Mouse (Mus musculus): Measurements from ENCODE around the gene Dhdds. TPM values are rescaled to one million over a fixed set of nuclear protein-coding genes. Genes with fewer than 3 reads are reported as not detected.

Gene Dhdds
- 31.4 and 35.4 TPM in 2 replicates for polyA plus RNA-seq (2015; fragmentation: Nextera tagmentation; extraction: Ambion mirVana)

DNA sequence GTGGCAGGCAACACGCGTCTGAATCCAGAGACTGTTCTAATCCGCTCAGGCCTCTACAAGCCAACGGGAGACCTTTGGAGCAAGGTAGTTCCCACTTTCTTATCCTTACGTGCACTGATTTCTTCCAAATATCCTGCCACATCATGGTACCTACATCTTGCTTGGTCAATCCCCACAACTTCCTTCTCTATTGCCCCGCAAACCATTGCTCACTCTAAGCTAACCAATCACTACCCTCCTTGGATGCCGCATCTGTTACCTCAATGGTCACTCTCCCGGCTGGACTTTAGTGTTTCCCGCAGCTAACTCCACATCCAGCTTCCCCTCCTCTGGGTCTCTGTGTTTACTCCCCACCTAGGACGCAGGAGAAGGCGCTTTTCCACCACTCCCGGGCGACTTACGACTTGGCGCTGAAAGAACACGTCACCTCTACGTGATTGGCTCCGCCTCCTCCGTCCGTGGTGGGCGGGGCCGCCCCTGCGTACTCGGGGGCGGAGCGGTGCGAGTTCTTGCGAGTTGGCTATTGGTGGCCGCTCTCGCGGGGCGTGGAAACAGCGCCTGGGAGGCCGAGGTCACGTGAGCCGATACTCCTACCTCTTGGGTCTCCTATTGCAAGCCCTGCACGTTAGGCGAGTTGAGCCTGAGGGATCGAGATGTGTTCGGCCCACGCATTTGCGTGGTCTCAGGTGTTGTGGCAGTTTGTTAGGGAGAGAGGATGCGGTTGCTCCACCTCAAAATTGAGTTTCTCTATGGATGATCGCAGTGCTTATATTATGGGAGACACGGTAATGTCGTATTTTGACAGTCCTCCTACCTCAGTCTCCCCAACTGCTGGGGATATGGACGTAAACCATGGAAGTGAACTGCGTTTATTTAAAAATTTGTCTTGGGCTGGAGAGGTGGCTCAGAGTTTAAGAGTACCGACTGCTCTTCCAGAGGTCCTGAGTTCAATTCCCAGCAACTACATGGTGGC lies at the start of gene Dhdds:
TSS of gene Dhdds (minus strand) at position 453 of the 973 bp plus-strand sequence.
- 1% methylated on average over 49 of the region's 49 CpGs for WGBS
- Histone ChIP-seq H3K9ac (peak within 1 kb of the TSS; percentile 78), H3K4me2 (peak within 1 kb of the TSS; percentile 88), H3K27me3 (no peaks in the 10 kb centered on the region), H3K4me1 (replicated peaks) (peaks cover 13% of the 10 kb centered on the region), H3K36me3 (peaks cover 10% of the 10 kb centered on the region; the same call in 1 of the 2 replicates), H3K4me3 (peak within 1 kb of the TSS; percentile 74), H3K27ac (peak within 1 kb of the TSS; percentile 63), H3K9me3 (replicated peaks) (no peaks in the 10 kb centered on the region)
- ATAC-seq (replicated peaks; ENCODE audit: insufficient number of reproducible peaks, insufficient read depth, low FRiP score, low read depth), result peak; percentile 98

DNA sequence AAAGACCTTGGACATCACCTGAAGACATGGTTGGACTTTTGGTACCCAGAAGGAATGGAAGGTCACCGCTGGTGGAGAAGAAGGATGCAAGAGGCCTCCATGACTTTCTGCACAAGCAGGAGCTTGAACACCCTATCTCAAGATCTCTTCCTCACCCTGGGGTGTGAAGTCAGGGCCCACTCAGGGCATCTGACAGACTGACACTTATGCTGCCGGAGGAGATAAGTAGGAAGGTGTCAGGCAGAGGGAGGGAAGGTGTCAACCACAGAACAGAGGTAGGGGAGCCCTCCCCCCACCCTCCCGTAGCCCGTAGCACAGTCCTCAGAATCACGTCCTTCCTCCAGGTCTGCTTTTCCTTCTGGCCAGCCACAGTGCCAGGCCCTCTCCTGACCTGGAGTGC lies 46.9 kb upstream of the Dhdds start:
- Histone ChIP-seq H3K27ac (no peak overlapping the region), H3K4me3 (no peak overlapping the region), H3K4me1 (replicated peaks) (peaks cover 10% of the 10 kb centered on the region), H3K9ac (no peak overlapping the region), H3K9me3 (replicated peaks) (no peaks in the 10 kb centered on the region), H3K4me2 (no peak overlapping the region), H3K36me3 (no peaks in the 10 kb centered on the region), H3K27me3 (no peaks in the 10 kb centered on the region)
- ATAC-seq (replicated peaks; ENCODE audit: insufficient number of reproducible peaks, insufficient read depth, low FRiP score, low read depth), result no peak
- WGBS, result 30% methylated on average over 5 of the region's 5 CpGs

DNA sequence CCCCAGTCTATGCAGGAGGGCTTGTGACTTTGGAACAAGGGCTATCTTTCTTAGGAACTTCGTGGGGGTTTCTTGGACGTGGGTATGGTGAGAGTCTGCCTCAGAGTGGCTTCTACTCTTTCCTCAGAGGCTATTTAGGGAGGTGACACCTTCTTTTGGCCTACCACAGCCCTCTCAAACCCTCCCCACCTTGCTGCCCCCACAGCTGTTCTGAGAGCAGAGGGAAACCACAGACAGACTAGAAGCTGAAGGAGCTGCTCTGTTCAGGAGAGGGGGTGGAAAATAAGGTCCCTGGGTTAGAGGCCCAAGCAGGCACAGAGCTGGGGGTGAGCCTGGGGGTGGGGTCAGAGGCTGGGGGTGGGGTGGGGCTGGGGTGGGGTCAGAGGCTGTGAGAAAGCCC lies 42.3 kb upstream of the Dhdds start:
- H3K27ac ChIP-seq, result no peak overlapping the region
- H3K9ac ChIP-seq, result no peak overlapping the region
- no peaks in the 10 kb centered on the region for H3K36me3 ChIP-seq
- H3K9me3 ChIP-seq (replicated peaks), result no peaks in the 10 kb centered on the region
- H3K4me1 ChIP-seq (replicated peaks), result 0 out of 2 replicates have a peak, but pooled peaks cover 6% of the 10 kb centered on the region
- ATAC-seq (replicated peaks; ENCODE audit: insufficient number of reproducible peaks, insufficient read depth, low FRiP score, low read depth), result no peak
- WGBS, result 34% methylated on average over 2 of the region's 2 CpGs
- H3K4me2 ChIP-seq, result no peak overlapping the region
- H3K4me3 ChIP-seq, result no peak overlapping the region
- no peaks in the 10 kb centered on the region for H3K27me3 ChIP-seq

DNA sequence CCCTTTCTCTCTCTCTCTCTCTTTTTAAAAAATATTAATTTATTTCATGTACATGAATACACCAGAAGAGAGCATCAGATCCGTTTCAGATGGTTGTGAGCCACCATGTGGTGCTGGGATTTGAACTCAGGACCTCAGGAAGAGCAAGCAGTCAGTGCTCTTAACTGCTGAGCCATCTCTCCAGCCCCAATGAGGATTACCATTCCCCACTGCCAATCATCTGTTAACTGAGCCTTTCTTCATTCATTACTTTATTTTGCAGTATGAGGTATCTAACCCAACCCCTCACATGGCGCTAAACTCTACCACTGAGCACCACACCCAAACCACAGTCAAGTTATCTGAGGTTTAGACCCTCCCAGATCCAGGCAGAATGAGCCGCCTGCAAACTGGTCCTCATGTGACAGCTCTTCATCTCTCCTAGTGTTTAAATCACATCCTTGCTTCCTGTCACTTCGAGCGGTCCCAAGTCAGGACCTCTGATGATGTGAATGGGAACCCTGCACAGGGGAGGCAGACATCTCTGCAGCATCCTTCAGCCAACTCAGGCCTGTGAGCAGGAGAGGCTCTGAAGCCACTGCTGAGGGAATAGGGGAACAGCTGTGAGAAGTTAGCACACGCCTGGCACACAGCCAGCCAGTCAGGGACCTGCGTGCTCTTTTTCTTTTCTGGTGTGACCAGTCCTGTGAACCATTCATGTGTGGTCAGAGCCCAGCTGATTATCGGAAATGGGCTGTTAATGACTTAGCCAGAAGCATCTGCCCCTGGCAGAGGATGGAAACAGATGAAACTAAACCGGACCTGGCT lies 40.8 kb upstream of the Dhdds start:
- ATAC-seq (replicated peaks; ENCODE audit: insufficient number of reproducible peaks, insufficient read depth, low FRiP score, low read depth), result 0 out of 2 replicates have a peak, but pooled peaks have one; percentile 31
- H3K4me3 ChIP-seq, result no peak overlapping the region
- H3K9ac ChIP-seq, result no peak overlapping the region
- H3K27me3 ChIP-seq, result no peaks in the 10 kb centered on the region
- H3K4me2 ChIP-seq, result no peak overlapping the region
- 38% methylated on average over 9 of the region's 9 CpGs for WGBS
- H3K36me3 ChIP-seq, result no peaks in the 10 kb centered on the region
- H3K27ac ChIP-seq, result no peak overlapping the region
- H3K4me1 ChIP-seq (replicated peaks), result 0 out of 2 replicates have a peak, but pooled peaks cover 3% of the 10 kb centered on the region
- H3K9me3 ChIP-seq (replicated peaks), result no peaks in the 10 kb centered on the region

DNA sequence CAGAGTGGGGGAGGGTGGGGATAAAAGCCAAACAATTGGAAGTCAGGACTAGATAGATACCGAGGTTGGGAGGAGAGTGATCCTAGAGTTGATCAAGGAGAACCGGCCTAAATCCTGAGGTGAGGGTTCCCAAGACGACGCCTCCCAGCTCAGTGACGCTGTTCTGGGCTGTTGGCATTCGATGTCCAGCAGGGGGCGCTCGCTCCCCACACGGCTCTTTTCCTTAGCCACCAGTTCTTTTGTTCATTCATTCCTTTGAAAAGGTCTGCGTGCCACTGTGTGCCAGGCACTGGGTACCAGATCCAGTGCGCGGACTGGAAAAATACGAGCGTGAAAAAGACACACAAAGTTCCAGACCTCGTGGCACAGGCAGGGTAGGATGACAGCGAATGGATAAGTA lies 35.2 kb upstream of the Dhdds start:
- WGBS, result 4% methylated on average over 16 of the region's 16 CpGs
- Histone ChIP-seq H3K27ac (no peak overlapping the region), H3K9me3 (replicated peaks) (no peaks in the 10 kb centered on the region), H3K9ac (no peak overlapping the region), H3K36me3 (no peaks in the 10 kb centered on the region), H3K4me2 (no peak overlapping the region), H3K4me1 (replicated peaks) (no peaks in the 10 kb centered on the region), H3K4me3 (no peak overlapping the region), H3K27me3 (no peaks in the 10 kb centered on the region)
- no peak for ATAC-seq (replicated peaks; ENCODE audit: insufficient number of reproducible peaks, insufficient read depth, low FRiP score, low read depth)

DNA sequence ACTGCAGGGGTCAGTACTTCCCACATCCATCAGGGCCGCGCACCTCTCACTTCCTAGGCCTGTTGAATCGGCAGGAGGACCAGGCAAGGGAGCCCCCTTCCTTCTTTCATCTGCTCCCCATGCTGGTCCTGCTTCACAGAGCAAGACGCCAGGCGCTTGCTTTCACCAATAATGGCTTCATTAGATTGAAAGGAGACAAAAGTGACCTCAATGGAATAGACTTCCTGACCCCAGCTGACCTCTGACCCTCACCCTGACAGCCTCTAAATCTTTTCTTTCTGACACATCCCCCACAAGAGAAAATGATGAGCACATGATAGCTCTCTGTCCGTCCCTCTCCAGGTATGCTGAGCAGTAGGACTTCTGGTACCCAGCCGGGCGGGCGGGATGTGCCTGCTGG lies 25.1 kb upstream of the Dhdds start:
- H3K4me3 ChIP-seq, result no peak overlapping the region
- no peak overlapping the region for H3K27ac ChIP-seq
- ATAC-seq (replicated peaks; ENCODE audit: insufficient number of reproducible peaks, insufficient read depth, low FRiP score, low read depth), result no peak
- H3K4me2 ChIP-seq, result no peak overlapping the region
- no peaks in the 10 kb centered on the region for H3K36me3 ChIP-seq
- WGBS, result 69% methylated on average over 9 of the region's 9 CpGs
- no peak overlapping the region for H3K9ac ChIP-seq
- H3K27me3 ChIP-seq, result no peaks in the 10 kb centered on the region
- no peaks in the 10 kb centered on the region for H3K9me3 ChIP-seq (replicated peaks)
- H3K4me1 ChIP-seq (replicated peaks), result no peaks in the 10 kb centered on the region

DNA sequence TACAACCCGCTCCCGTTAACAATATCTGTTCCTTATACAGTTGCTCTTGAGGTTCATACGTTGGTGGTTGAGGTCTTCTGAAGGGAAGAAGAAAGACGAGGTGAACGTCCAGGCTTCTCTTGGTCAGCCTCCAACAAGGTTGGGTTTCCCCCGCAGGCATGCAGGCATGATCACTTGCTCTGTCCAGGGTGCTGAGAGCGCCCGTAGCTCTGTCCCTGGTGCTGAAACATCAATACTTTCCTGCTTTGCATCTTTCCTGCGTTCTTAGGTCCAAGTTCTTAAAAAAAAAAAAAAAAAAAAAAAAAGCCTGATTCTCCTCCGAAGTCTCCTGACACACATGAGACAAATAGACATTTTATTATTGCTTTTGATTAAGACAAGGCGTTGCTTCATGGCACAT lies 19.9 kb upstream of the Dhdds start:
- H3K36me3 ChIP-seq, result no peaks in the 10 kb centered on the region
- peaks cover 16% of the 10 kb centered on the region for H3K4me1 ChIP-seq (replicated peaks)
- H3K4me2 ChIP-seq, result no peak overlapping the region
- no peak for ATAC-seq (replicated peaks; ENCODE audit: insufficient number of reproducible peaks, insufficient read depth, low FRiP score, low read depth)
- 4% methylated on average over 11 of the region's 11 CpGs for WGBS
- H3K27me3 ChIP-seq, result peaks cover 48% of the 10 kb centered on the region
- H3K4me3 ChIP-seq, result no peak overlapping the region
- no peak overlapping the region for H3K9ac ChIP-seq
- no peak overlapping the region for H3K27ac ChIP-seq
- H3K9me3 ChIP-seq (replicated peaks), result no peaks in the 10 kb centered on the region

DNA sequence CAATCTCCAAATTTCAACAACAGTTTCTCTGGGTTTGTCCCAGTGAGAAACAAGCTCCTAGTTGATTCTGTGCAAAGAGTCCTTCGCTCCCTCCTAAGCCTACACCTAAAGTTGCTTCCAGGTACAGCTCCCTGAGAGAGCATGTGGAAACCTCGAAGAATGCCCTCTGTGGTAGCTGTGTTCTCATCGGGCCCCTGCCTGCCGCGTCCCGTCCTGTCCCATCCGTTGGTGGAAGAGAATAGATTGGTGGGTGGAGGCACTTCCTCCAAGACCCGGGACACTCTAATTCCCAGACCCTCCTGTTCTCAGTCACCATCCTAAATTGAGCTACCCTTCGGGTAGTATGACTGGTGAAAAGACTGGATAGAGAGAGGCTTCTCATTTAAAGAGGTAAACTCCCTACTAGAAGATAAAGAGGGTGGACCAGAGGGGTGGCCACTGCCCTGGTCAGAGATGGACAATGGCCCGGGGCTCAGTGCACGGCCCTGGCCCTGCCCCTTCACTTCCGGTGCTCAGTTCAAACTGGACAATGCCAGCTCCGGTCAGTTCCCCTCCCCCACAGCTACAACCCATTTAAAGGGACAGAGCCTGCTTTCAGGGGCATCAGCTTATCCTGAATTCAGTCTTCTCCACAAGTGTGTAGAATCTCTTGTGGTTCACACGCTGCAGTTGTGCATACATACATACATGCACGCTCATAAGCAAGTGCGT lies 19.1 kb upstream of the Dhdds start:
- Histone ChIP-seq H3K9me3 (replicated peaks) (no peaks in the 10 kb centered on the region), H3K4me1 (replicated peaks) (peaks cover 16% of the 10 kb centered on the region), H3K27ac (no peak overlapping the region), H3K4me2 (no peak overlapping the region), H3K36me3 (no peaks in the 10 kb centered on the region), H3K4me3 (no peak overlapping the region), H3K27me3 (peaks cover 50% of the 10 kb centered on the region), H3K9ac (no peak overlapping the region)
- ATAC-seq (replicated peaks; ENCODE audit: insufficient number of reproducible peaks, insufficient read depth, low FRiP score, low read depth), result no peak
- 3% methylated on average over 16 of the region's 16 CpGs for WGBS

DNA sequence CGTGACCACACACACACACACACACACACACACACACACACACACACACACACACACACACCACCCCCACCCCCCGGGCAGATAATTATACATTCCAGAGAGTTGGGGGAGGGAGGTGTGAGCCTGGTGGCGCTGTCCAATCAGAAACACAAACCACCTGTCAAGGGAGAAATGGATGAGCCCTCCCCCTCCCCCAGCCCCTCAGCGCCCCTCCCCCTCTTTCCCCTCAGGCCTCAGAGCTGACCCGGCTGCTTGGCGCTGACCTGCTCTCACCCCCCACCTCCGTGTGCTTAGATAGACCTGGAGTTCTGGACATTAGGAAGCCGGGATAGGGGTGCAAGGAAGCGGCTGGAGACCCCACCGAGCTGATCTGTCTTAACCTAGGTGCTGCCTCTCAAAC lies 18.5 kb upstream of the Dhdds start:
- 1% methylated on average over 7 of the region's 10 CpGs for WGBS
- Histone ChIP-seq H3K36me3 (no peaks in the 10 kb centered on the region), H3K9me3 (replicated peaks) (no peaks in the 10 kb centered on the region), H3K4me1 (replicated peaks) (peaks cover 16% of the 10 kb centered on the region), H3K4me2 (no peak overlapping the region), H3K9ac (no peak overlapping the region), H3K4me3 (no peak overlapping the region), H3K27ac (no peak overlapping the region), H3K27me3 (peaks cover 50% of the 10 kb centered on the region)
- no peak for ATAC-seq (replicated peaks; ENCODE audit: insufficient number of reproducible peaks, insufficient read depth, low FRiP score, low read depth)

DNA sequence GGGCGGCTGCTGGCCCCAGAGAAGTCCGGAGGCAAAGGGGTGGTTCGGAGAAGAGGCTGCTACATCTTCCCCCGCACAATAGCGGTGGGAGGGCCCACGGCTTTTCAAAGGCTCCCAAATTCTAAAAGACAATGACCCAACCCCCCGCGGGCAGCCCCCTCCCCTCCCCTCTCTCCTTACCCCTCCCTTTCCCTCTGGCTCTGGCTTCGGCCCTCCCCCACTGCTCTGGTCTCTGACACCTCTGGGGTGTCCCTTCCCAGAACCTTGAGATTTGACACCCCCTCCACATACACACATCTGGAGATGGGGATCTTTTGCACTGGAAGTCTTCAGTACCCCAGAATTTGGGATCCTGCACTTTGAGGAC lies 18.0 kb upstream of the Dhdds start, which contains the start of gene Lin28a:
TSS of gene Lin28a (minus strand) at position 63 of the 367 bp plus-strand sequence.
- Histone ChIP-seq H3K9me3 (replicated peaks) (no peaks in the 10 kb centered on the region), H3K4me3 (peak within 1 kb of the TSS; percentile 21), H3K27me3 (peaks cover 50% of the 10 kb centered on the region), H3K4me2 (peak within 1 kb of the TSS; percentile 47), H3K9ac (no peak within 1 kb of the TSS), H3K36me3 (no peaks in the 10 kb centered on the region), H3K4me1 (replicated peaks) (peaks cover 16% of the 10 kb centered on the region), H3K27ac (no peak within 1 kb of the TSS)
- no peak for ATAC-seq (replicated peaks; ENCODE audit: insufficient number of reproducible peaks, insufficient read depth, low FRiP score, low read depth)
- under 1% methylated on average over 9 of the region's 9 CpGs for WGBS
